Mouse (Mus musculus): ENCODE measurements around the gene Gzmd. TPM values are rescaled to one million over a fixed set of nuclear protein-coding genes. Genes with fewer than 3 reads are reported as not detected.
A peak's percentile ranks its signal among the peaks of the same experiment; 100 is the strongest.
"Not testable (repeated sequence)": the region's sequence is repeated elsewhere in the genome, so short reads cannot be mapped to it uniquely, and the experiment has no call there.

Gene Gzmd
- total RNA-seq (2021): not detected
- long read RNA-seq, experiment 1: 0 reads
- long read RNA-seq, experiment 2: 0 reads

DNA sequence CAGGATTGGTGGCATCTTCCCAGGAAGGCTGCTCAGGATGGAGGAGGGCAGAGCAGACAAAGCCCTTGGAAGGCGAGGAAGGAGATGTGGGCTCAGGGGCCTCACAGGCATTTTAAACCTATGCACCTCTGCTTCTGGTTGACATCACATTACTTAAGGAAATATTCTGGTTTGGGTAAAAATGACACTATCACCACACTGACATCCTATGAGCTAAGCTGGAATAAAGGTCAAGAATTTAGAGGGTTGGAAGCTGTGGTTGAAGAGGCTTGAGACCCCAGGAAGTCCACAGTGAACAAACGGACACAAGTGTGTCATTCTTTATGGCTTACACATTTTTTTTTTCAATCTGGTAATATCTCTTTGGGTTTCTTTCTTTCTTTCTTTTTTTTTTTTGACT is at the start of gene Gzmd:
TSS of gene Gzmd (minus strand) at position 101 of the 400 bp plus-strand sequence.
- not testable (repeated sequence) for DNase-seq

DNA sequence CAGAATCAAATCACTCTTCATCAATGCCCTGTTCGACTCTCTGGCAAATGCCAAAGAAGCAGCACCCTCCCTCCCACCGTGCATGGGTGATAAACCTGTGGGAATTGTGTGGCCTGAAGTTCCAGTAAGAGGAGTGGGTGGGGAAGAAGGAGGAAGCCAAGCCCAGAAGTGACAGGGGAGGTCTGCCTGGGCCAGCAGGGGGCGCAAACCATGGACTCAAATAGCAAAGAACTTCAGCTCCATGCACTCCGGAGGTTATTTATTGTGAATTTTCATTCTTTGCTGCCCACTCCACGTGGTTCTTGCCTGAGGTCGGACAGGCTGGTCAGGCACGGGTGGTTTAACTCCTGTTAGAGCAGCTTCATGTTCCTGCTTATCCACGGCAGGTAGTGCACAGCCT is 45.2 kb upstream of the Gzmd start:
- peak; percentile 61 for DNase-seq

DNA sequence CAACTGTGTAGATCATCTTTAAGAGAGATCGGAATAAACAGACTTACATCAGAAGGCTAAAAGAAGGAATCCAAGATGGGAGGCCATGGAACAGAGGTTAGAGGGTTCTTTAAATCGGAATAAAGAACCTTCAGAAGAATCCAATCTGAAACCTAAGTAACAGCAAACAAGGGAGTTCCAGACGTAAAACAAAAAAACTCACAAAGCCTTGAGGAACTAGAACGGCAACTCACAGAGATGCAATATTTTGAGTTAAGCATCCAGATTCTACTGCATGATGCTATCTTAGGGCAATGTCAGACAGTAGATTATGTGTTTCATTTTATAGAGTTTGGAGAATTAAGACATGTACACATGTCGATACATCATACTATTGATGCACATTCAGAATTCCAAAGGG is 42.1 kb upstream of the Gzmd start, which contains the start of gene Gzmn:
TSS of gene Gzmn (minus strand) at position 101 of the 400 bp plus-strand sequence.
- DNase-seq: no peak

DNA sequence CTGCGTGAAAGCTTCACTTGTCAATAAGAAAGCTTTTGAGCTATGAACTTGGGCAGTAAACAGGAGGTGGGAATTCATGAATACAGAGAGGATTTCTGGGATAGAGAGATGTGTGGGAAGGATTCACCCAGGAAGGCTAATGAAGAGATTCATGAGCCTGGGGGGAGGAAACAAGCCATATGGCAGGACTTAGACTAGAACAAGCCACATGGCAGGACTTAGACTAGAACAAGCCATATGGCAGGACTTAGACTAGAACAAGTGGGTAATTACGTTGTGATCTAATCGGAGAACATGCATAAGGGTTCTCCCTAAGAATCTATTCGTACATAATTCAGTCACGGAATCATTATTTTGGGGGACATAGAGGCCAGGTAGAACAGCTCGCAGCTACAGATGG is 41.0 kb upstream of the Gzmd start:
- no peak for DNase-seq

DNA sequence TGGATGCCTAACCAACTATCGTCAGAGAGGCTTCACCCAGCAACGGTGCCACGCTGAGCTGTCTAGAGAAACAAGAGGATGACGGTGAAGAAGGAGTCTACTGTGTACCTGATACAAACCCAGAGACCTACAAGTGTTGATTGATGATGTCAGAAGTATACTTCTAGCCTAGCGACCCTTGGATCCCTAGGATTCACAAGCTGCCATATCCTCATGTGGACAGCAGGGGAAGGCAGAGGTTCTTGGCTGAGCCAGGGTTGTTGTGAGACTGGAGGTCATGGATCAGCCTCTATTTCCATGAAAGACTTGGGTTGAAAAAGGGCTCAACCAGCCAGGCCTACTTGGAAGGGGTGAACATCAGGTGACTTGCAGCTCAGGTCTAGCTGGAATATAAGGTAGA is 40.3 kb upstream of the Gzmd start:
- DNase-seq: no peak

DNA sequence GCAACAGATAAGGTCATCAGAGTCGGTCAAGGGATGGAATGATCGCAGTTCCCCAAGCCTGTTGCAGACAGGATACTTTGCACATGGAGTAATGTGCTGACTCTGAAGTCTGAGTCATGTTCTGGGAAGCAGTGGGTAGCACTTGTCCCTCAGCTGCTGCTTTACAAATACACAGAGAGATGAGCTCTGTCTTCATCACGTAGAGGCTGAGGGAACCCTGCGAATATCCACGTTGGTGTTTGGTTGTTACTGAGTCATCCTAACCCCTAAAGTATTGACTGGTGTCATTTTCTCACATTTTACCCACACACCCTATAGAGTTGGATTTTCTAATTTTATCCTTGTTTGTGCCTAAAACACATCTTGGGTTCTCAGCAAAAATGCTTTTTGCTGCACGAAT is 35.6 kb upstream of the Gzmd start:
- no peak for DNase-seq

DNA sequence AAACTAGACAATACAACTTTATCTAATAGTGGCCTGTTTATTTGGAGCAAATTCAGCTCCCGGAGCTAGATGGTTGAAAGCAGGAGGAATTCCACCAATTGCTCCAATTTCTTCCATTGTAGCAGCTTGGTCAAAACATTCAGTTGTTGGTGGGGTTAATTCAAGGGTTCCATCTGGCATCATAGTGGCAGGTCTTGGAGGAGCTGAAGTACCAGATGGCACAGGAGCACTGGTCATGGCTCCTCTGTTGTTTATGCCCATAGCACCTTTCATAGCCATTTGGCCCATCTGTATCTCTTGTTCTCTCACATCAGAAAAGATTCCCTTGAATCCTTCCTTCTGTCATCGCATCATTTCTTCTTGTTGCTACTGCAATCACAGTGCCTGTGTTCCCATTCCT is 29.7 kb upstream of the Gzmd start:
- DNase-seq: no peak

DNA sequence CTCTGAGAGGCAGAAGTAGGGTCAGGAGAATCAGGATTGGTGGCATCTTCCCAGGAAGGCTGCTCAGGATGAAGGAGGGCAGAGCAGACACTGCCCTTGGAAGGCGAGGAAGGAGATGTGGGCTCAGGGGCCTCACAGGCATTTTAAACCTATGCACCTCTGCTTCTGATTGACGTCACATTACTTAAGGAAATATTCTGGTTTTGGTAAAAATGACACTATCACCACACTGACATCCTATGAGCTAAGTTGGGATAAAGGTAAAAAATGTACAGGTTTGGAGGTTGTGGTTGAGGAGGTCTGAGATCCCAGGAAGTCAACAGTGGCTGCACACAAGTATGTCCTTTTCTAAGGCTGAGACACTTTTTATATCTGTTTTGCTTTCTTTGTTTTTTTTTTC is 27.1 kb upstream of the Gzmd start, which contains the start of gene Gzmg:
TSS of gene Gzmg (minus strand) at position 101 of the 400 bp plus-strand sequence.
- not testable (repeated sequence) for DNase-seq

DNA sequence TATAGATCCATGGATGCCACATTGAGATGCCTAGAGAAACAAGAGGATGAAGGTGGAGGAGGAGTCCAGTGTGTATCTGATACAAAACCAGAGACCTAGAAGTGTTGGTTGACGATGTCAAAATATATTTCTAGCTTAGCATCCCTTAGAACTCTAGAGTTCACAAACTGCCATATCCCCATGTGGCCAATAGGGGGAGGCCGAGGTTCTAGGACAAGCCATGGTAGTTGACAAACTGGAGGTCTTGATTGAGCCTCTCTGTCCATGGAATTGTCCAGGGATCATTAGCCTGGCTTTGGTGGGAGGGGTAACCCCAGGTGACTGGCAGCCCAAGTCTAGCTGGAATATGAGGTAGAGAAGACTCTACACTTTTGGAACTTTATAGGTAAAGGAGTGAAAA is 22.9 kb upstream of the Gzmd start:
- DNase-seq: no peak

DNA sequence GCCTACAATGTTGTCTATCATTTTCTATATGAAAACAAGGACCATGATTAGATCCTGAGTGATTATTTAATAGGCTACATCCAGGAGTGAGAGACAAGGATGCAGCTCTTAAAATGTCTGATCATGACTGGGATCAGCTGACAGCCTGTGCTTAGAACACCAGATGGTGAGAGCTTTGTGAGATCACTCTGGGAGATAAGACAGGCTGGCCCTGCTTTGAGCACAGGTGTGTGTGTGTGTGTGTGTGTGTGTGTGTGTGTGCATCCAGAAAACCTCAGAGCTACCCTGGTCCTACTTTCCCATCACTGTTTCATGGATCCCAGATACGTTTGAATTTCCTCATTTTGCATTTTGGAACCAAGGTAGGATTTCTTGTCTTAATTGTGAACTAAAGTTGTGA is 1.3 kb upstream of the Gzmd start:
- DNase-seq: not testable (repeated sequence)

DNA sequence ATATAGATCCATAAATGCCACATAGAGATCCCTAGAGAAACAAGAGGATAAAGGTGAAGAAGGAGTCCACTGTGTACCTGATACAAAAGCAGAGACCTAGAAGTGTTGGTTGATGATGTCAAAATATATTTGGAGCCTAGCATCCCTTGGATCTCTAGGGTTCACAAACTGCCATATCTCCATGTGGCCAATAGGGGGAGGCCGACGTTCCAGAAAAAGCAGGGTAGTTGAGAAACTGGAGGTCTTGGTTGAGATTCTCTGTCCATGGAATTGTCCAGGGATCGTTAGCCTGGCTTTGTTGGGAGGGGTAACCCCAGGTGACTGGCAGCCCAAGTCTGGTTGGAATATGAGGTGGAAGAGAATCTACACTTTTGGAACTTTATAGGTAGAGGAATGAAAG is 4.1 kb downstream of the Gzmd start:
- DNase-seq: no peak

DNA sequence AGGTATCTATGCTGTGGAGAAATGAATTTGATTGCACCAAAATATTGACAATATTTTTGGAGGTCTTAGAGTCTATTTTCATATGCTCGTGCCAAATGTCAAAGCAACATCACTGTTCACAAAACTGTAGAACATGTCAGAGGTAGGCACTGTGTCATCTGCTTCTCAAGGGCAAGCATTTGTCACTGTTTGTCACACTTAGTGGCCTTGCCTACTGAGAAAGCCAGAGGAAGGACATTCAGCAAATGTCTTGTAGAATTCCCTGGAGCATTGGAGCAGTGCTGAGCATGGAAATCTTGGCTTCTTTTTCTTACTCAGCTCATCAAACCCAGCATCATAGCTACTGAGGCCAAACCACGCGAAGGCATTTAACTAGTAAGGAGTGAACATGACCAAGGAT is 8.9 kb downstream of the Gzmd start:
- peak; percentile 19 for DNase-seq

DNA sequence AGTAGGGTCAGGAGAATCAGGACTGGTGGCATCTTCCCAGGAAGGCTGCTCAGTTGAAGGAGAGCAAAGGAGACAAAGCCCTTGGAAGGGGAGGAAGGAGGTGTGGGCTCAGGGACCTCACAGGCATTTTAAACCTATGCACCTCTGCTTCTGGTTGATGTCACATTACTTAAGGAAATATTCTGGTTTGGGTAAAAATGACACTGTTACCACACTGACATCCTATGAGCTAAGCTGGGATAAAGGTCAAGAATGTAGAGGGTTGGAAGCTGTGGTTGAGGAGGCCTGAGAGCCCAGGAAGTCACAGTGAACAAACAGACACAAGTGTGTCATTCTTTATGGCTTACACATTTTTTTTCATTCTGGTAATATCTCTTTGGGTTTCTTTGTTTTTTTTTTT is 11.9 kb downstream of the Gzmd start, which contains the start of gene Gzme:
TSS of gene Gzme (minus strand) at position 101 of the 400 bp plus-strand sequence.
- no peak for DNase-seq

DNA sequence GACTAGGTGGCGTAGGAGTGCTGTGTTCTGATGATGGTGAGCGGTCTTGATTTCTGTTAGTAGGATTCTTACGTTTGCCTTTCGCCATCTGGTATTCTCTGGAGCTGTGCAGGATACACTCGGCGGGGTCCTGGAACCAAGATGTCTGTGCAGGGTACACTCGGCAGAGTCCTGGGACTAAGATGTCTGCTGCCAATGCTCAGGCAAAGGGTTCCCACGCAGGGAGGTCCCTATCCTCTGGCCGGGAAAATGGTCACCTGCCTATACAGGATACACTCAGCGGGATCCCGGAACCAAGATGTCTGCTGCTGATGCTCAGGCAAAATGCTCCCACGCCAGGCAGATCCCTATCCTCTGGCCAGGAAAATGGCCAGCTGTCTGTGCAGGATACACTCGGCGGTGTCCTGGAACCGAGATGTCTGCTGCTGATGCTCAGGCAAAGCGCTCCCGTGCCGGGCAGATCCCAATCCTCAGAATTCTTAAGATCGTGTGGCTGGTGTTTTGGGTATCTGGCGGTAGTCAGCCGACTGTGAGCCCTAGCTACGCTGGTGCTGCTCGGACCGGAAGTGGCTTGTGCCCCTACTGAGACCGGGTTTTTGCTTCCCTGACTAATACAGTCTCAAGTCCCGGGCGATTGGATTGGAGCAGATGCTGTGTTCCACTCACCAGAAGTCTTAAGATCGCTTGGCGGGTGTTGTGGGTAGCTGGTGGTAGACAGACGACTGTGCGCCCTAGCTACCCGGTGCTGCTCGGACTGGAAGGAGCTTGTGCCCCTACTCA is 16.7 kb downstream of the Gzmd start:
- DNase-seq: not testable (repeated sequence)

DNA sequence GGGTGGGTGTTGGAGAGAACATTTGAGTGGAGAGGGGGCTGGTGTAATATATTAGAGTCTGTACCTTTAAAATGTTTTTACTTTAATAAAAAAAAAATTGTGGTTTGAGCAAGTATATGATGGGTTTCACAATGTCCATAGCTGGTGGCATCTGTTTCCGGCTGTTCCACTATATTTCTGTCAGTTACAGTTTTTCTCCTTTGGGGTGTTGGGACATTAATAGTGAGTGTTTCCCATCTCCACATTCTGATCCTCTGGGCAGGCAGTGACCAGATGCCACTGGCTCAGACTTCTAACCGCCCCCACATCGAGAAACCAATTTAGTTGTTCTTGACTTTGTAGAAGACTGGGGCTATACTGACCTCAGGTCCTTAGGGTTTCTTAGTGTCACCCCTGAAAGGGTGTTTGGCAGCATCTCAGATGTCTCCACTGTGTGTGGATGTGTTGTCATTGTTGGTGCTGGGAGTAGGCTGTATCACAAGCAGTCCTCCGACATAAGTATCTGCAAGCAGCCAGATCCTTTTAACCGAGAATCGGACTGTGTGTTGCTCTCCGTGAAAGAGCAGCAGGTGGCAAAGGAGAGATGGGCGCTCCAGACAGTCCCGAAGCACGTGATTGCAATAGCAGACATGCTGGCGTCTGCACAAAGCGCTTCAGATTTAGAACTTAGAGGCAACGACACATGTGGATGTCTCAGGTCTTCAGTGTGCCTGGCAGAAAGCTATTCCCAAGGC is 26.8 kb downstream of the Gzmd start:
- DNase-seq: no peak

DNA sequence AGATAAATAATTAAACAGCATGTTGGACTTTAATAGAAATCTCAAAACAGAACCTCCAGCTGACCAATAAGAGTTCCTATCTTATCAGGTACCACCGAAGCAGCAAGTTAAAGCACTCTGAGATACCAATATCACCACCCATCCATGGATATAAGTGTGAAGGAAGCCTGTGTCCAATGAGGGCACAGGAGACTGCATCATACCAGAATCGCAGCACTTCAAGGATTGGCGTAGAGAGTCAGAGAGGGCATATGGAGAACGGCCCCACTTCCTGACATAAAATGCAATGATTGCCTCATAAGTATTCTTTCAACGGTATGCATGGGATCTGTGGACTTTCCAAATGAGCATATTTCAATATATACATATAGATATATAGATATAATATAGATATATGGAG is 27.4 kb downstream of the Gzmd start:
- DNase-seq: no peak

DNA sequence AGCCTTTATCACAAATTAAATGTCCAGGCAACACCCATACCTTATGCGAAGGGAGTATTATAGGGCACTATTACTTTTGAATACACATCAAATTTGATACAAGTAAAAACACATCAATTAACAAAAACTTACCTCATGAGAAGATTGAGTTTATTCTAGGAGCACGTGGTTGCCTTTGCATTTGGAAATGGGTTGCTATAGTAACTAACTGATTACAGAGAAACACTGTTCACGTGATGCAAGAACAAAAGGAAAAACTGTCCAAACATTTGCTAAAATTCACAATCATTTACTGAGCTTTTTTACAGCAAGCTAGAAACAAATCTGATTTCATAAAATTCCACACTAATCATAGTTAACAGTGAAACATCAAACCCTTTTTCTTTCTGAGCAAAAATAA is 29.0 kb downstream of the Gzmd start:
- DNase-seq: no peak

DNA sequence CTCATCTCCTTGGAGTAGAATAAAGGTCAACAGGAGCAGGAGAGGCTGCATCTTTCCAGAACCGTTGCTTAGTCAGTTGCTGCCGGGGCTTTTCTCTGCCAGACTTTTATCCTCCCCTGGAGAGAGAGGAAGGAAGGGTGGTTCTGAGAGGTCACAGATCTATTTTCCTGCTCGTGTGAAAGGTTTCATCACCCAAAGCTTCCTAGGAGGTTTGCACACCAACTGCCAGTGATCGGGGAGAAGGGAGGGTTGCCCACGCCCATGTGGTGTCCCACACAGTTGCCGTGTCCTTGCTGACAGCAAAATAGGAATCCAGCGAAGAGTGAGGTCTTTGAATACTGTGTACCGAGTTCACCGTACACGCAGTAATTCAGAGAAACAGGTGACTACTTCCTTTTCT is 30.0 kb downstream of the Gzmd start, which contains the start of gene Ctsg:
TSS of gene Ctsg (minus strand) at position 189 of the 400 bp plus-strand sequence.
- DNase-seq: no peak

DNA sequence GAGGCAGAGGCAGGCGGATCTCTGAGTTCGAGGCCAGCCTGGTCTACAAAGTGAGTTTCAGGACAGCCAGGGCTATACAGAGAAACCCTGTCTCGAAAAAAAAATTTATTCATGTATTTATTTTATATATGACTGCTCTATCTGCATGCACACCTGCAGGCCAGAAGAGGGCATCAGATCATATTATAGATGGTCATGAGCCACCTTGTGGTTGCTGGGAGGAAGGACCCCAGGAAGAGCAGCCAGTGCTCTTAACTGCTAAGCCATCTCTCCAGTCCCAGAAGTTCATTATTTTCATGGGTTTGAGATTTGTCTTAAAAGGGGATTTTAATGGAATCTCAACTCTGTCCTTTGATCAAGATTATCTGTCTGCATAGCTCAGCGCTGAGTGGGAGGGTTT is 33.5 kb downstream of the Gzmd start:
- peak; percentile 11 for DNase-seq

DNA sequence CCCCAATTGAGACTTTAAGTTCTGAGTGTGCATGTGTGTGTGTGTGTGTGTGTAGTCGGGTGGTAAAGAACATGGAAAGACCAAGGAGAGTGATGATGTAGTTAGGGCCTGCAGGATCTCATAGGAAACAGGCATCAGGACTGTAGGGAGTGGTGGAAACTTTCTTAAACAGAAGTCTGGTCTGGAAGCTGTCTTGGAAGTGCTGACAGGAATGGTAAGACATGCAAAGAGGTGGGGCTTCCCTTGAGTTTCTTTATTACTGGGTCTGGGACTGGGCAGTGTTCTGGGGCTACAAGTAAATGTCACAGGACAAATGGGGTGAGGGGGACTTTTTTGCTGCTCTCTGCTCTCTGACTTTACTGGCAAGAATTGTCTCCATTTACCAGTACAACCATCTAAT is 34.8 kb downstream of the Gzmd start:
- no peak for DNase-seq

DNA sequence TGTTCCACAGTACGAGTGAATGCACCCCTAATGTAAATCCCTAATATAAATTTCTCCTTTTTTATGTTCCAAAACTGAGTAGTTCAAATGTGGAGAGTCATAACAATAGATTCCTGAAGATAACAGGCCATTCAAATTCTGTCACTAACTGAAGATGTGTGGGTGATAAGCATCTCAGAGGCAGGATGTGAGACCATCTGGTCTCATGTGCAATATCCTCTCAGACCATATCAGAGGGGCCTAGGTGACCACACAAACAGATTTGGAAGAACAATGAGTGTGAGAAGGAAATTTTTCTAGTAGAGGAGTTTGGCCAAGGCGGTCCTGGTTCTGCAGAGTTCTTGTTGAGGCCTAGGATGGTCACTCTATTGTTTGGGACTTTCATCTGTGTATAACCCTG is 39.1 kb downstream of the Gzmd start:
- DNase-seq: no peak

DNA sequence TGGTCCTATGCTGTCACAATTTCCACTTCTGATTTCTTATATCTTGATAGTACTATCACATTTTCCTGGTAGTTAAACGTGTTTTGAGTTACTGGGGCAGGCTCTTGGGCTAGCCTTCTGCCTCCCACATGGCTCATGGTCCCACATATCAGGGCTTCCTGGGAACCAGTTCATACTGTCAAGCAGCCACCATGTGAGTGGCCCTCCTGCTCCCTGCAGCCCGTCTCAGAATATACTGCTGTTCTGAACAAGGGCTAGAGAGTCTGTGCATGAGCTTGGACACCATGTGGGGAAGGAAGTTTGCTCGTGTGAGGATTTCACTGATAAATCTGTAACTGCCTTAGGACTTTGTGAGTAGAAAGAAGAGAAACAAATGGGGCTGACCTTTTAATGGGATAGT is 45.7 kb downstream of the Gzmd start:
- no peak for DNase-seq

DNA sequence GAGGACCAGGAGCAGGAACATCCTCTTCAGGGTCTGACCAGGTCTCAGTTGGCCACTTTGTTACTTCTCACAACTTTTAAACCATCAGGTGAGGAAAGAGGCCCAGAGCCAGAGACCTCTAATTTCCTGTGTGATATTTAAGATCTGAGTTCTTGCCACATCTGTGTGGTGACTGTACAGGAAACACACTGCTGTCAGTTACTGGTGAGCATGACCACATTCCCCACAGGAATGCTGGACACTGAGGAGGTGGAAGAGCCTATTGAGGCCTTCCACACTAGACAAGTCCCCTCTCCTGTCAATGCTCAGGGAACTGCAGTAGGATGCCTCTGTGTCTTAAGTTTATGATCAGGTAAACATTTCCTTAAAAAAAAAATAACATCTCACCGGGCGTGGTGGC is 47.2 kb downstream of the Gzmd start, which contains the start of gene Mcpt8:
TSS of gene Mcpt8 (minus strand) at position 107 of the 400 bp plus-strand sequence.
- no peak for DNase-seq

Data from adrenal gland, postnatal 10 days (tissue).